Mouse (Mus musculus) intestine, embryonic 14.5 days (tissue): Measurements from ENCODE around the gene 4930442H23Rik. TPM values are rescaled to one million over a fixed set of nuclear protein-coding genes. Genes with fewer than 3 reads are reported as not detected.
A peak's percentile ranks its signal among the peaks of the same experiment; 100 is the strongest.

Source experiments
- ATAC-seq: fragments of 200-750 bp; cut with Nextera tagmentation; replicated peaks from 2 replicates; pipeline ENCODE4 v1.8.0; 2017; ENCODE audit warnings: low read depth, moderate number of reproducible peaks, moderate TSS enrichment, moderate library complexity; ENCODE audit not compliant: low FRiP score, low TSS enrichment
- DNase-seq: peaks from one replicate; pipeline ENCODE4 v3.0.0-alpha.2; 2018; ENCODE audit warnings: low spot score
- H3K27ac ChIP-seq: fragments of 300-500 bp; sonication (generic); 2 replicates; pipeline ENCODE4 v1.5.1; 2014; ENCODE audit warnings: low read depth, mild to moderate bottlenecking, control low read depth
- H3K27me3 ChIP-seq: fragments of 300-500 bp; sonication (generic); replicated peaks from 2 replicates; pipeline ENCODE4 v1.6.1; 2014; ENCODE audit warnings: low read length, control low read depth; ENCODE audit not compliant: control insufficient read depth, insufficient read depth
- H3K36me3 ChIP-seq: fragments of 300-500 bp; sonication (generic); 2 replicates; pipeline ENCODE4 v1.6.1; 2014; ENCODE audit warnings: low read length, control low read depth; ENCODE audit not compliant: control insufficient read depth, insufficient read depth
- H3K4me1 ChIP-seq: fragments of 300-500 bp; sonication (generic); replicated peaks from 2 replicates; pipeline ENCODE4 v1.6.1; 2014; ENCODE audit warnings: low read length, control low read depth, mixed read lengths; ENCODE audit not compliant: control insufficient read depth, insufficient read depth
- H3K4me2 ChIP-seq: fragments of 300-500 bp; sonication (generic); 2 replicates; pipeline ENCODE4 v1.6.1; 2014; ENCODE audit warnings: low read length
- H3K4me3 ChIP-seq: fragments of 300-500 bp; sonication (generic); 2 replicates; pipeline ENCODE4 v1.5.1; 2014; ENCODE audit warnings: low read depth, low read length, control low read depth, mixed read lengths
- H3K9ac ChIP-seq: fragments of 300-500 bp; sonication (generic); 2 replicates; pipeline ENCODE4 v1.6.1; 2014; ENCODE audit warnings: mild to moderate bottlenecking, low read length
- H3K9me3 ChIP-seq: fragments of 300-500 bp; sonication (generic); 2 replicates; pipeline ENCODE4 v1.6.1; 2016; ENCODE audit warnings: low read length, control low read depth; ENCODE audit not compliant: control insufficient read depth
- WGBS: fragments of 180-500 bp; shearing (Covaris S2); extraction: QIAGEN DNeasy Blood & Tissue Kit; methylation state at CpG from one replicate; pipeline ENCODE4 v1.1.7; 2014; 5-methylcytosine and 5-hydroxymethylcytosine counted together
- polyA plus RNA-seq: library from polyadenylated mRNA; unstranded; fragments of >200 nt; fragmentation: Nextera tagmentation; extraction: Ambion mirVana; gene quantifications from 2 replicates; pipeline ENCODE4 v1.2.1, GENCODE M21; 2014

Gene 4930442H23Rik
- polyA plus RNA-seq, 1 experiment from 2014 or later = not detected

DNA sequence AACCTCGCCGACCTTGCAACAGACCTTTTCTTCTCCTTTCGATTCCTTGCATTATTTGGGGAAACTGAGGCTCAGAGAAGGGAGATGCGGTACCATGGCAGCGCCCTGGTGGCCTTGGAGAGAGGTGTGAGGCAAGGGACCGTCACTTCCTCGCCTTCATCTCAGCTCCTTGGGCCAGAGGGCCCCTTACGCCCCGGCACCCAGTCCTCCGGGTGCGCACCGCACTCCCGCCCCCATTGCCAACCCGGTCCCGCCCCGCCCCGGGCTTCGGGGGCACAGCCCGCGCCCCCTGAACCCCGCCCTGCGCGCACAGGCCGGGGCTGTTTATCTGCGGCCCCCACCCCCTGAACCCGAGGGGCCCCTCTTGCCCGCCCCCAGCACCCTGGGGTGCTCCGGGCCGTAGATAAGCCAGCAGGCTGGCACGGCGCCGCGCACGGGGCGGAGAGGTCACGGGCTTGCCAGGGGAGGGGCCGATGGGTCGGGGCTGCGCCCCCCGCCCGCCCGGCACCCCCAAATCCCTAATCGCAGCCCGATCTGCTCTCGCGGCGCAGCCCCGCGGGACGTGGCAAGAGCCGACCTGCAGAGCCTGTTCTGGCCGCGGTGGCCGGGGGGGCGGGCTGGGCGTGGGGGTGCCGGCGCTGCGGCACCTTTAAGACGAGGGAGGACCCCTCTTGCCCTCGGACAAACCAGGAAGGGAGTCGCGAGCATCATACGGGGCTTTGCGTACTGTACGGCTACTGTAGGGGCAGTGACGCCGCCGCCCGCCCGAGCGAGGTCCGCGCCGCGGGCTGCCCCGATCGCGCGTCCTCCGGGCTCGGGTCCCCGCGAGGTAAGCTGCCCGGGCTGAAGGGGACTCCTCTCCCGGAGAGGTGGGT, 47.6 kb downstream of the 4930442H23Rik start:
- H3K4me1 ChIP-seq = peaks cover 42% of the 10 kb centered on the region
- H3K9me3 ChIP-seq = no peaks in the 10 kb centered on the region

DNA sequence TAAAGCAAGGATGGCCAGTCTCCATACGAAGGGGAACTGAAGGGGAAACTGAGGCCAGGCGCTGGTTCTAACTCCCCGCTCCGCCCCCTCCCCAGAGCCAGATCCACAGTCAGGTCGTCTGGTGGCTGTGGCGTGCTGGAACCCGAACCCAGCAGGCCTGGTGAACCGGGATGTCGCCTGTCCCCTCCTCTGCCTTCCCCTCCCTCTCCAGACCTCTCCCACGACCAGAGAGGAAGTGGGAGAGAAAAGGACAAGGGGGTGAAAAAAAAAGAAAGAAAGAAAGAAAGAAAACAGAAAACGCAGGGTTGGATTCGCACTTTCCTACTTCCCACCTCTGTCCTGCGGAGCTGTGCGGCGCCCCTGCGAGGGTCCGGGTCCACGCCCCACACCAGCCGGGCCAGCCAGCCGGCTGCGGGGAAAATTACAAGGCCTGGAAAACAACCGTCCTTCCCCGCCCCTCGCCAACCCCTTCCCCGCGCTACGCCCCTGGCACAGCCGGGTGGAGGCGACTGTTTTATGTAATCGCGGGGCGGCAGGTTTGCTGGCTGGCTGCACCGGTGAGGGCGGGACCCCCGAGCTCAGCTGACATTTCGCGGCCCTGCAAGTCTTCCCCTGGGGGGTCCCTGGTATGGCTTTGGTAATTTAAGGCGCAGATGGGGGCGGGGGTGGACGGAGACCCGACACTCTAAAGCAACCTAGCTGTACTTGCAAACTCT, 48.5 kb downstream of the 4930442H23Rik start, which contains the start of gene Zbtb7a:
Gene Zbtb7a, plus strand, starts transcription at position 255 of the 716 bp plus-strand sequence.
- peak within 1 kb of the TSS; percentile 97 for H3K27ac ChIP-seq
- ATAC-seq = no peak
- no peaks in the 10 kb centered on the region for H3K9me3 ChIP-seq
- peak within 1 kb of the TSS; percentile 97 for H3K9ac ChIP-seq
- peak within 1 kb of the TSS; percentile 84 for H3K4me3 ChIP-seq
- H3K4me1 ChIP-seq = peaks cover 32% of the 10 kb centered on the region
- H3K27me3 ChIP-seq = peaks cover 34% of the 10 kb centered on the region
- H3K36me3 ChIP-seq = no peaks in the 10 kb centered on the region
- 2% methylated on average over 41 of the region's 41 CpGs for WGBS
- no peak for DNase-seq
- H3K4me2 ChIP-seq = peak within 1 kb of the TSS; percentile 96

More for the DNA sequence above, 47.6 kb downstream of the 4930442H23Rik start:
- Histone ChIP-seq H3K36me3 (no peaks in the 10 kb centered on the region), H3K9ac (peak overlapping the region; percentile 97), H3K27me3 (peaks cover 30% of the 10 kb centered on the region), H3K4me2 (peak overlapping the region; percentile 96), H3K27ac (peak overlapping the region; percentile 97), H3K4me3 (peak overlapping the region; percentile 84)
- WGBS = under 1% methylated on average over 77 of the region's 86 CpGs
- ATAC-seq (peak; percentile 29), DNase-seq (peak; percentile 86)

DNA sequence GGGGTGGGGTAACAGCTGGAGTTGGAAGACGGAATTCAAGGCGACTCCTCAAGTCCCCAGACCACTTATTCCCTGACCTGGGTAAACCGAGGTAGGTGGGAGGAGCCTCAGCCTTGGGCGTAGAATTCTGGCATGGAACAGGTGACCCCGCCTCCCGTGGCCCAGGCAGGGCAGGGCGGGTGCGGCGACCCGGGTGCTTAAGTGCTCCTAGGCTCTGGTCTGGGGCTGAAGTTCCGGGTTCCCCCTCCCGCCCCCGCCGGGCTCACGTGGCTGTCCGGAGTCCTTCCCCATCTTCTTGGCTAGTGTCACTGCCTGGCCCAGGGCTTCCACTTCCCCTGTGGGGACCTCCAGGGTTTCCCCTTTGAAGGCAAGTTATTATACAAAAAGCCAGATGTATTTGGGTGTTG, 49.5 kb downstream of the 4930442H23Rik start:
- Histone ChIP-seq H3K36me3 (no peaks in the 10 kb centered on the region), H3K4me2 (peak overlapping the region; percentile 96), H3K27me3 (peaks cover 42% of the 10 kb centered on the region), H3K9ac (no peak overlapping the region), H3K9me3 (no peaks in the 10 kb centered on the region), H3K4me1 (peaks cover 27% of the 10 kb centered on the region), H3K27ac (no peak overlapping the region), H3K4me3 (0 out of 2 replicates have a peak overlapping the region, but pooled peaks have one; percentile 84)
- WGBS = 3% methylated on average over 16 of the region's 16 CpGs
- no peak for DNase-seq
- ATAC-seq = no peak

Other genes with a start within 250 kb of the 4930442H23Rik start
- 4.7 and 4.8 TPM in 2 replicates for gene Gng7, start 168.9 kb downstream of the 4930442H23Rik start, polyA plus RNA-seq
- 0.65 and 1.0 TPM in 2 replicates for gene Diras1, start 158.2 kb downstream of the 4930442H23Rik start, polyA plus RNA-seq
- 13.1 and 13.7 TPM in 2 replicates for gene Slc39a3, start 146.4 kb downstream of the 4930442H23Rik start, polyA plus RNA-seq
- gene Sgta, start 123.7 kb downstream of the 4930442H23Rik start, polyA plus RNA-seq = 171 and 181 TPM in 2 replicates
- gene Thop1, start 113.8 kb downstream of the 4930442H23Rik start, polyA plus RNA-seq = 53.2 and 54.1 TPM in 2 replicates
- gene Creb3l3, start 85.0 kb downstream of the 4930442H23Rik start, polyA plus RNA-seq = 0.65 and 1.0 TPM in 2 replicates
- 174 and 185 TPM in 2 replicates for gene Map2k2, start 77.9 kb downstream of the 4930442H23Rik start, polyA plus RNA-seq
- gene Zbtb7a, start 48.6 kb downstream of the 4930442H23Rik start, polyA plus RNA-seq = 23.2 and 28.7 TPM in 2 replicates
- gene Pias4, start 15.9 kb downstream of the 4930442H23Rik start, polyA plus RNA-seq = 40.8 and 43.3 TPM in 2 replicates
- 484 and 490 TPM in 2 replicates for gene Eef2, start 7.2 kb downstream of the 4930442H23Rik start, polyA plus RNA-seq
- 57.8 and 58.8 TPM in 2 replicates for gene Dapk3, start 844 bp downstream of the 4930442H23Rik start, polyA plus RNA-seq
- gene Nmrk2, start 18.2 kb upstream of the 4930442H23Rik start, polyA plus RNA-seq = 0.22 TPM in 2 replicates
- 2.2 and 2.8 TPM in 2 replicates for gene Atcay, start 47.0 kb upstream of the 4930442H23Rik start, polyA plus RNA-seq
- gene Zfr2, start 49.3 kb upstream of the 4930442H23Rik start, polyA plus RNA-seq = 6.9 and 8.1 TPM in 2 replicates
- 2.5 and 4.1 TPM in 2 replicates for gene Matk, start 69.1 kb upstream of the 4930442H23Rik start, polyA plus RNA-seq
- gene Mrpl54, start 83.1 kb upstream of the 4930442H23Rik start, polyA plus RNA-seq = 253 and 260 TPM in 2 replicates
- gene Apba3, start 83.1 kb upstream of the 4930442H23Rik start, polyA plus RNA-seq = 51.0 and 51.7 TPM in 2 replicates
- gene Tjp3, start 107.7 kb upstream of the 4930442H23Rik start, polyA plus RNA-seq = 35.1 and 44.4 TPM in 2 replicates
- 57.3 and 57.5 TPM in 2 replicates for gene Pip5k1c, start 109.1 kb upstream of the 4930442H23Rik start, polyA plus RNA-seq
- gene Cactin, start 137.3 kb upstream of the 4930442H23Rik start, polyA plus RNA-seq = 26.0 and 27.7 TPM in 2 replicates
- 22.3 and 23.6 TPM in 2 replicates for gene Tbxa2r, start 144.9 kb upstream of the 4930442H23Rik start, polyA plus RNA-seq
- 0.07 and 0.11 TPM in 2 replicates for gene Gipc3, start 159.4 kb upstream of the 4930442H23Rik start, polyA plus RNA-seq
- gene Hmg20b, start 166.6 kb upstream of the 4930442H23Rik start, polyA plus RNA-seq = 85.0 and 86.8 TPM in 2 replicates
- 4.8 and 6.9 TPM in 2 replicates for gene Mfsd12, start 173.6 kb upstream of the 4930442H23Rik start, polyA plus RNA-seq
- 0.58 and 0.59 TPM in 2 replicates for gene 4930404N11Rik, start 182.0 kb upstream of the 4930442H23Rik start, polyA plus RNA-seq
- gene Fzr1, start 194.7 kb upstream of the 4930442H23Rik start, polyA plus RNA-seq = 93.3 and 93.9 TPM in 2 replicates
- gene Dohh, start 200.6 kb upstream of the 4930442H23Rik start, polyA plus RNA-seq = 70.7 and 70.8 TPM in 2 replicates
- gene Gm48551, start 200.6 kb upstream of the 4930442H23Rik start, polyA plus RNA-seq = 2.4 and 4.2 TPM in 2 replicates
- gene Gm48552, start 205.2 kb upstream of the 4930442H23Rik start, polyA plus RNA-seq = 0.37 and 0.44 TPM in 2 replicates
- gene Smim24, start 209.2 kb upstream of the 4930442H23Rik start, polyA plus RNA-seq = 99.8 and 125 TPM in 2 replicates